Mouse (Mus musculus) cerebellum, postnatal 10 days (tissue): ENCODE measurements at regions not wholly inside any gene's neighbourhood (a gene's known extent, or its start where the extent isn't known, plus 50 kb on each side); places are given as distances from the start of the nearest gene placed in this dataset.
A peak's percentile ranks its signal among the peaks of the same experiment; 100 is the strongest.

Experiments used
- DNase-seq, 2 experiments: peaks; one replicate each; pipeline ENCODE4 v3.0.0; 2021; ENCODE audit warnings: mixed read lengths in 2 of 2

DNA sequence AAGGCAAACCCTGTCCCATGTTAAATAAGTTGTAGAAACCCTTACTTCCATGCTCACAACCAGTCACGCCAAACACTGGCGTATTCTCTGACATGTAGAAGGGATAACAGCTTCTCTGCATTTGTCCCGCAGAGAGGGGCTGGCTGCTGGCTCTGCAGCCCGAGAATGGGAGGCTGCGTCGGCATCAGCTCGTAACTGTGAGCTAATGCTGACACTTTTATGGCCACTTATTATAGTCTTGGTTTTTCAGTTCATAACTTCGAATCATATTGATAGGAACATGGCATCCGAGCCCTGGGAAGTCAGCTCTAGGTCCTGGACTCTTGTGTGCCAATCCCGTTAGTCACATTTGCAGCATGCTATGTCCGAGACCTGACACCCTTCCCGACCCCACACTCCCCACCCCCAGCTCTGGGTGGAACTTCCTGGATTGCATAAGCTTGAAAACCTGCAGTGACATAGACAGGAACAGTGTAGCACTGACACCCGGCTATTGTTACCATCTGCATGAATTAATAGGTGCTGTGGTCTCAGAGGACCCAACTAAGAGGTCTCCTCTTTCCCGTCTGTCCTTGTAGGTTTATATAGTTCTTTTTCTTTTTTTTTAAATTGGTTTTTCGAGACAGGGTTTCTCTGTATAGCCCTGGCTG lies 217.3 kb upstream of the Sall1 start:
- DNase-seq = no peak

DNA sequence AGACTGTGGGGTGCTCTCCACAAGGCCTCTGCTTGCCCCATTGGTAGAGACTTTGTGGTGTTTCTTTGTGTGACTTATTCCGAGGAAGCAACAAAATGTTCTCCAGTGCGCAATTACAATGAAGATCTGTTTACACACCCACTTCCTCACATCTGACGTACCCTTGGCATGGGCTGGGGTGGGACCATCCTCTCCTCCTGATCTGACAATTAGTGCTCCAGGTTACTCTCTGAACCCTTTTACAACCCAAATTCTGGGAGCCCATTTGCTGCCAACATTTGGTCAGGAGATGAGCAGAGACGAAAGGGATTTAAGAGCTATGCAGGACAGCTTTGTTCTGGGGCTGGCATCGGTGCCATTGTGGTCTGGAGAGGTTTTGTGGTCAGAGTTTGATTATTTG lies 215.9 kb upstream of the Sall1 start:
- DNase-seq = no peak

DNA sequence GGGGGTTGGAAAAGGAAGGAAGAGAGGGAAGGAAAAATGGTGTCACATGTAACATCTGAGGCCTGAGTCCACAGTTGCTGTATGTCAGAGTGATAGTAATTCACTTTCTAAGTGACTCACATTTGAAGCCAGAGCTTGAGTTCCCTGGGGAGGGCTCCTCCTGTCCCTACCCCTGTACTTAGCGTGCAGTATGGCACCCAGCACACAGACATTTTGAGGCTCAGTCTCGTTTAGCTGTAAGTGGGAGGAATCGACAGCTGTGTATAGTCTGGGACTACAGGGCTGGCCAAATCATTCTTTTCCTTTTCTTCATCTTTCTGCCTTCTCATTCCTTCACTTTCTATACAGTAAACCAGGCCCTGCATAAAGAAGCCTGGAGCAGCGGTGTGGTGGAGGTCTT lies 202.4 kb upstream of the Sall1 start:
- no peak for DNase-seq

GRCm38 (mm10) chr8:89245131-89245751 lies 201.3 kb upstream of the Sall1 start:
- peak; percentile 7 to 10 for DNase-seq

DNA sequence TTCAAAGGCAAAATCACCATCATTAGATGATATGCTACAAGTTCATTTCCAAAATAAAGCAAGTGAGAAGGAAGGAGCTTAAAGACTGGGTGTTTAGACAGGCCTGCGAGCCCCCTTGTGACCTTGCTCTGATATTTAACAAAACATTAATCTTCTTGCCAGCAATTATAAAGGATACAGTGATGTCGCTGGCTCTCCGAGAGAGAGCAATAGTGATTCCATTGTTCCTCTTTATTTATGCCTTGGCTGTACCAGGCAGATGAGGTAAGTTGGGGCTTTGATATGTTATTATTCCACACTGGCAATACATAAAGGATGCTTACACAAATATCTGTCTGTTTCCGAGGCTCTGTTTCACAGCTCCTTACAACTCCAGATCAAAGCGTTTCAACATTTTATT lies 197.7 kb upstream of the Sall1 start:
- no peak for DNase-seq

- DNase-seq = peak; percentile 72 to 79
Observed at GRCm38 (mm10) chr8:89239626-89240025, 195.7 kb upstream of the Sall1 start.

GRCm38 (mm10) chr8:89234041-89234440 lies 190.1 kb upstream of the Sall1 start:
- DNase-seq = no peak

DNA sequence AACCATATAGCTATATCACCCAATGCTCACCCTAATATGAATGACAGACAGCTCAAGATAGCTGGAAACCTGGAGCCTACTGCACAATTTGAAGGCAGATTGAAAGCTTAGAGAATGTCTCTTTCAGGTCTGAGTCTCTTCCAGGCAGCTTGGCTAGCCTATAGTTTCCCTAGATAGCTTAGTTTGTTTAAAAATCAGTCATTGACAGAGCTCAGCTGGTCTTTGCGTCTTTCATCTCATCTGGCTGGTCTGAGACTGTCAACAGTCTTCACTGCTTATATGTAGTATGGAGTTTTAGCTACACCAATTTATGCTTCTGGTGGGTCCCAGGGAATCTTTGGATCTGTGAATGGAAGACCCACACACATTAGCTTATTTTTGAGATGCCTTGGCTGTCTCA lies 188.4 kb upstream of the Sall1 start:
- no peak for DNase-seq

- DNase-seq = no peak
Observed at GRCm38 (mm10) chr8:89229144-89229543, 185.2 kb upstream of the Sall1 start.

DNA sequence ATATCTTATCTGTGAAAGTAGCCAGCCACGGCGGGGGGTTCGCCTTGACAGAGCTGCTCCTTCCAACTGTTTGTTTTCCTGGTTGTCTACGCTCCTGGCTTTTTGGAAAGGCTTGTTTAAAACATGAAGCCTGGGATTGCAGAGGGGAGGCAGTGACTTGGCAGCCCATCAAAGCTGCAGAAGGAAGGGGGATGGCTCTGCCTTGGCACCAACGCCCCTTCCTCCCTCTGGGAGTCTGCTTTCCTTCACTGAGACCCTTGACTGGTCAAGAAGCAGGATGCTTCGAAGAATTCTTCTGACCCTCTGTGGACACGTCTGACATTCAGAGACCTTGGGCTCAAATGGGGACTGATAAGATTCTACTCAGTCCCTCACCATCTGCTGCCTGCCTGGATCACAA lies 176.9 kb upstream of the Sall1 start:
- DNase-seq = peak; percentile 59 to 70

DNA sequence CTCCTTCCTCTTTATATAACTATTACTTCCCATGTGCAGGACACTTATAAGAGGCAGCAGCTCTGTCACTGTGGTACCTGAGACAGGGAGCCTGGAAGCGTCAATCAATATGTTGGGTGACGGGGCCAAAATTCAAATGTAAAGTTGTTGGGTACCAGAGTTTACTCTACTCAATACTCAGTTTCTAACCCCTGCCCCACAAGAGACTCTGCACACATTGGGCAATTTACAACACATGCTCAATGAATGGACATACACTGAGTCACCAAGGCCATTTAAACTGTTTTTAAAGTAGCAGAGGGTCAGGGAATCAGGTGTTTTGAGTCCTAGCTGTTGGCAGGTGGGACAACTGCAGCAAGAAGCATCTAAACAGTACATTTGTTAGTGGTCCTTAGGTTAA lies 176.4 kb upstream of the Sall1 start:
- no peak for DNase-seq

- DNase-seq = no peak
Observed at GRCm38 (mm10) chr8:89219156-89219555, 175.2 kb upstream of the Sall1 start.

DNA sequence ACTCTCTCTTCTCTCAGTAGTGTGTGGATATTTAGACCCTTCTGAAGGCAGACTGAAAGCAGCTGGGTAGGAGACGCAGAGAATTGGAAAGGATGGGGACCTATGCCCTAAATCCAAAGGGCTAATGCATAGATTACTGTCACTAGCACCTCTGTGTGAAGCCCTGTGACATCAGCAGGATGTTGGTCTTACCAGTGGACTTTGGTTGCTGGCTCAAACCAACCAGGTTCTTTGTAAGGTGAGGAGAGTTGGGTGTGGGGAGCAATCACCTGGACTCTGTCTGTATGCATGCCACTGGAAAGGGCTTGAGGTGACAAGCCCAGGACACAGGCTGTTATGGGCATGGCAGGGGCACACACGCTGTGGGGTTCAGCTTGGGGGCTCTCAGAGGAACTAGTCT lies 173.7 kb upstream of the Sall1 start:
- DNase-seq = no peak

GRCm38 (mm10) chr8:89211931-89212330 lies 168.0 kb upstream of the Sall1 start:
- DNase-seq = peak; percentile 65 to 77

DNA sequence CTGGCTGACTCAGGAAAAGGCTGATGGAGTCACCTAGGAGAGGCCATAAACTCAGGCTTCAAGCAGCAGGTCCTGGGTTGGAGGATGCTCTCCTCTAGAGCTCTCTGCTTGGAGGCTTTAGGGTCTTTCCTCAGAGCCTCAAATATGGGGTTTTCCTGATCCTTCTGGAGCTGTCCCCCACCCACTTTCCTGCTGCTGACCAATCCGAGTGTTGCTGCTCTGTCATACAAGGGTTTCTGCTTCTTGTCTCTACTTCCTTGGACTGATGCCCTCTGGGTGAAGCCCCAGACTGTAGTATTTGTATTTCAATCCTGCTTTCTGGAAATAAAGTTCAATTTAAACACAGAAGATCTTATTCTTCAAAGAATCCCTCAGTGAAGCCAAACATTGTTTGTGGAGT lies 166.7 kb upstream of the Sall1 start:
- DNase-seq = no peak

DNA sequence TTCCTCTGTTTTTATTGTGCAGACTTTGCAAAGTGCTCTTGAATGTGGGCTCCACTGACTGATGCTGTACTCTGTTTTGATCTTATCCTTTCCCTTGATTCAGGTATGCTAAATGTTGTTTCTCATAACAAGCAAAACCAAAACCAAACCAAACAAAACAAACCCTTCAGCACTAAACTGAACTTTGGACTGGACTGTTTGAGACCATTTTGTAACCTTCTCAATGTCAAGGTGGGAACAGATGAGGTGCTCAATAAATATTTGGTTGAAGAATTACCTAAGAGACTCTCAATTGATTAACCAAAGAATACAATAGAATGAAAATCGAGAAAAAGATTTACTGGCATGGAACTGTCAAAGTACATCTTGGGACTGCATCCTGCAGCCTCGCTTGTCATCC lies 163.9 kb upstream of the Sall1 start:
- no peak for DNase-seq

DNA sequence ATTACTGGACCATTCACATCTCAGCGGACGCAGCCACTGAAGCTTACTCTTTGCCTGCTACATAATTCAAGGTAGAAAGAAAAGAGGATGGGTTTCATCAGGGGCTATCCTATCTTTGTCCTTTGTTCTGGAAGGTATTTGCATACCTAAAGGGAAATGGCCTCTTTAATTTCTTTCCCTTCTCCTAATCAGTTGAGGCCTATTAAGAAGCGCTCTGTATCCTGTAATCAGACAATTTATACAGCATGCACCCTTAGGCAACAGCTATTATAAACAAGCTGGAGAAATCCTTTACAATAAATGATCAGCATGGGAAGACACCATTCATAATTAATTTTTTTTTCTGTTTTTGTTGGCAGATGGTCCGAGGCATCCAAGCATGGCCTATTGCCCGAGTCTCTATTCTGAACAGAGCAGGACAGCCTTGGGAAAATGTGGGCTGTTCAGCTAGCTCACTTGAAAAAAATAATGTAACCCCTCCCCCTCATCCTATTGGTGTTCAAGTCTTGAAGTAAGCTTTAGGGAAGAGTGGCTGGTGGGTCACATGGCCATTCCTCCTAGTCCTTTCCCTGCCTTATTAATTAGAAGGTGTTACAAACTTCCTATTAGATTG lies 158.6 kb upstream of the Sall1 start:
- DNase-seq = peak; percentile 41 to 45

- DNase-seq = peak; percentile 31 to 54
Observed at GRCm38 (mm10) chr8:89200301-89200700, 156.3 kb upstream of the Sall1 start.

GRCm38 (mm10) chr8:89185314-89185713 lies 141.4 kb upstream of the Sall1 start:
- DNase-seq = no peak

DNA sequence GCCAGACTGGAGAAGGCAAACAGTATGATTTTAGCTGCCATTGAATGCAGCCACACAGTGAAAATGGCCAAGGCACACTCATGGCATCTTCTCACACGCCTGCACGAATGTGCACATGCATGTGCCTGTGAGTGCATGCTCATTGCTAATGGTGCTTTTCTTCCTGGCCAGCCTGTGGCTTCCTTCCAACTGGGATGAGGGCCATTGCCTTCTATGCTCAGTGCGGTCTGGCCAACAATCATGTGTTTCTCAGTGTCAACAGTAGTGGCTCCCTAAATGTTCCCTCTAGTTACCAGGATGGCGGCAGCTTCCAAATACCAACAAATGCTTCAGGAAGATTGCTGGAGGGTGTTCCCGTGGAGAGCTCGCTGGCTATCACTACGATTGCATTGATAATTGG lies 131.7 kb upstream of the Sall1 start:
- DNase-seq = peak; percentile 89 to 91

- no peak for DNase-seq
Observed at GRCm38 (mm10) chr8:89171561-89171960, 127.6 kb upstream of the Sall1 start.

DNA sequence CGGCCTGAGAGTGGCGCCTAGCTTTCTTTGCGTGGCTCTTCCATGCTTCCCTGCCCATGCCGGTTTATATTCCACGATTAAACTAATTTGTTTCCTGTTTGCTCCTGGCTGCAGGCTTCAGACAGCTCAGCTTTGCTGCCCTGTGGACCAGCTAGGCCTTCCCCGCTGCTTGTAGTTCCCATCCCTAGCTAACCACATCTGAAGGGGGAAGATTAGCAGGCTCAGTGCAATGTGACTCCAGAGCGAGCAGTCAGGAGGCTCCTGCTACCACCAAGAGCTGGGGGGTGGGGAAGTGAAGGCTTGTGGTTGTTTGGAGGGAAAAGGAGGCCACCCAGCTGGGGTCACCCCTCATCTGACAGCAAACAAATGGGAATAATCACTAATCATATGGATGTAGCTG lies 125.5 kb upstream of the Sall1 start:
- DNase-seq = no peak

GRCm38 (mm10) chr8:89167026-89167425 lies 123.1 kb upstream of the Sall1 start:
- DNase-seq = no peak

- no peak for DNase-seq
Observed at GRCm38 (mm10) chr8:89156909-89157308, 112.9 kb upstream of the Sall1 start.

DNA sequence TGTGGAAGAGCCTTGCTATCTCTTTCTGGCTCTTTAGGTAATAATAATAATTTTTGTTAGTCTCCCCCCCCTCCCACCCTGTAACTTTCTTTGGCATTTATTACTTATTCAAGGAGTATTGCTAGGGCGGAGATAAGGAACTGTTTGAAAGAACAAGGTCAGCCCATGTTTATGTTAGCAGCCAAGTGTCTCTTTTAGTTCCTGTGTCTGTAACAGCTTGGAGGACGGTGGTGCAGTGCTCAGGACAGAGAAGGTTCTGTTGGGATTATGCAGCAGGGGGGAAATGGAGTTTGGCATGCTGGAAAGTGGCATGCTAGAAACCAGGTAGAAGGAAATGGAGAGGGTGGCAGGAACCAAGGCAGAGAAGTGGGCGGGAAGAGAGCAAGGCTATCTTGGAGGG lies 109.6 kb upstream of the Sall1 start:
- DNase-seq = no peak
